Mouse (Mus musculus) kidney, embryonic 15.5 days (tissue): ENCODE results near the gene Rps6ka1. TPM values are rescaled to one million over a fixed set of nuclear protein-coding genes. Genes with fewer than 3 reads are reported as not detected.
A peak's percentile ranks its signal among the peaks of the same experiment; 100 is the strongest.
"Not testable (repeated sequence)": the region's sequence is repeated elsewhere in the genome, so short reads cannot be mapped to it uniquely, and the experiment has no call there.

Experiments
- ATAC-seq: fragments of 200-750 bp; cut with Nextera tagmentation; replicated peaks from 2 replicates; pipeline ENCODE4 v1.8.0; 2017; ENCODE audit warnings: moderate TSS enrichment; ENCODE audit not compliant: low FRiP score
- H3K27ac ChIP-seq: fragments of 300-500 bp; sonication (generic); 2 replicates; pipeline ENCODE4 v1.5.1; 2015; ENCODE audit warnings: mild to moderate bottlenecking, inconsistent platforms
- H3K27me3 ChIP-seq: fragments of 300-500 bp; sonication (generic); 2 replicates; pipeline ENCODE4 v1.6.1; 2015; ENCODE audit warnings: inconsistent platforms
- H3K36me3 ChIP-seq: fragments of 300-500 bp; sonication (generic); 2 replicates; pipeline ENCODE4 v1.6.1; 2015; ENCODE audit warnings: inconsistent platforms
- H3K4me1 ChIP-seq: fragments of 300-500 bp; sonication (generic); 2 replicates; pipeline ENCODE4 v1.6.1; 2015; ENCODE audit warnings: inconsistent platforms
- H3K4me2 ChIP-seq: fragments of 300-500 bp; sonication (generic); 2 replicates; pipeline ENCODE4 v1.6.1; 2015; ENCODE audit warnings: moderate library complexity, mild to moderate bottlenecking, inconsistent platforms
- H3K4me3 ChIP-seq: fragments of 300-500 bp; sonication (generic); replicated peaks from 2 replicates; pipeline ENCODE4 v1.5.1; 2015; ENCODE audit warnings: mild to moderate bottlenecking, inconsistent platforms
- H3K9ac ChIP-seq: fragments of 300-500 bp; sonication (generic); 2 replicates; pipeline ENCODE4 v1.6.1; 2015; ENCODE audit warnings: mild to moderate bottlenecking, inconsistent platforms
- H3K9me3 ChIP-seq: fragments of 300-500 bp; sonication (generic); replicated peaks from 2 replicates; pipeline ENCODE4 v1.6.1; 2016; ENCODE audit warnings: inconsistent platforms
- WGBS: fragments of 180-500 bp; shearing (Covaris S2); methylation state at CpG from one replicate; pipeline ENCODE4 v1.1.7; 2015; ENCODE audit warnings: mixed read lengths; 5-methylcytosine and 5-hydroxymethylcytosine counted together
- polyA plus RNA-seq: library from polyadenylated mRNA; unstranded; fragments of >200 nt; fragmentation: Nextera tagmentation; extraction: Ambion mirVana; gene quantifications from 2 replicates; pipeline ENCODE4 v1.2.1, GENCODE M21; 2015

Rps6ka1 gene
- polyA plus RNA-seq, result 44.5 and 47.5 TPM in 2 replicates

DNA sequence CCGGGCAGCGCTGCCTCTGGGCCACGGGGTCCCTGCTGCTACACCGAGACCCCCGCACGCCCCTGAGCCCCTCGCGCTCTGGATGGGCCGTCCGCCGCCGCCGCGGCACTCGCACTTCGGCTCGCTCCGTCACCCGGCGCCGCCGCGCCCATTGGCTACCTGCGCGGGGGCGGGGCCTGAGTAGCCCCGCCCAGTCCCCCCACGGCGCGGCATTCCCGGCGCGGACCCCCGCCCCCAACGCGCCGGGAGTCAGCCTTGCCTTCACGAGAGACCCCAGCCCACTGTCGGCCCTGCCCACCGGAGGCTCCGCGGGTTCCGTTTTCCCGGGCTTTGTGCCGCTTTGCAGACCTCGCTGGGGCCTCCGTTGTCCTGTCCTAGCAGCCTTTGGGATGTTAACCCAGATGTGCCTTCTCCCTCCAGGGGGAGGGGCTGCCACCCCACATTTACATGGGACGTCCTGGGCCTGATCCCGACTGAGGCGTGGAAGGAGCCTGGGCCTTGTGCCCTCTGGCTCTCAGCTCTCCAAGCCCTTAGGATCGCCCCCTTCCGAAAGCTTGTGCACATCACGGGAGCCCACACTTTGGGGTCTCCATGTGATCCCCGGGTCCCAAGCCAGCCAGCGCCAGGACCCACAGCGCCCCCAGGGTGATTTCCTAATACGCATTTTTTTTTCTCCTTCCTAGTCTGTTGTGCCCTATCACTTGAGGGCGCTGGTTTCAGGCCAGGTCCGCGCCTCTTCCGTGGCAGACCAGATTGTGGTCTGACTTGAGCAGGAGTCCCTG lies at the start of gene Rps6ka1:
Rps6ka1 (minus strand) TSS at position 126 of the 782 bp plus-strand sequence.
- H3K9ac ChIP-seq, result peak within 1 kb of the TSS; percentile 93
- peak; percentile 85 for ATAC-seq
- peak within 1 kb of the TSS; percentile 95 for H3K4me2 ChIP-seq
- peak within 1 kb of the TSS; percentile 86 for H3K4me3 ChIP-seq
- H3K9me3 ChIP-seq, result no peaks in the 10 kb centered on the region
- H3K4me1 ChIP-seq, result peaks cover 30% of the 10 kb centered on the region
- no peaks in the 10 kb centered on the region for H3K27me3 ChIP-seq
- under 1% methylated on average over 61 of the region's 61 CpGs for WGBS
- H3K27ac ChIP-seq, result peak within 1 kb of the TSS; percentile 90
- H3K36me3 ChIP-seq, result no peaks in the 10 kb centered on the region

DNA sequence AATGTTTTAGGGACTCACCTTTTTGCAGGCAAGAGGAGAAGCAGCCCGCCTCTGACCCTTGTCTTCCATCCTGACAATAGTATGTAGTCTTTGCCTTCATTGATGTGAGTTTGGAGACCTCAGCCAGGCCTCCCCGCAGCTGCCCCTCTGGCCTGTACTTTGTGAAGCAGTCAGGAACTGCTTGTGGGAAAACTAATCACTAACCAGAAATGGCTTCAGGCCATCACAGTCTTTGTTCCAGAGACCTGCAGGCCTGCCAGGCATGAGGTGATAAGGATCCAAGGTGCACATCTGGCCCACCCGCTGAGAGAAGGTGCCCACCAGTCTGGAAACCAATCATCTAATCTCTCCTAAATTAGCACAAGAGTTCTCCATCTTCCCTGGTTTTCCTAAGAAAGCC lies 44.2 kb upstream of the Rps6ka1 start:
- Histone ChIP-seq H3K4me1 (peaks cover 18% of the 10 kb centered on the region), H3K27me3 (no peaks in the 10 kb centered on the region), H3K36me3 (no peaks in the 10 kb centered on the region), H3K9ac (no peak overlapping the region), H3K4me3 (no peak overlapping the region), H3K4me2 (no peak overlapping the region), H3K9me3 (no peaks in the 10 kb centered on the region), H3K27ac (no peak overlapping the region)
- no peak for ATAC-seq
- WGBS, result 77% methylated on average over 3 of the region's 3 CpGs

DNA sequence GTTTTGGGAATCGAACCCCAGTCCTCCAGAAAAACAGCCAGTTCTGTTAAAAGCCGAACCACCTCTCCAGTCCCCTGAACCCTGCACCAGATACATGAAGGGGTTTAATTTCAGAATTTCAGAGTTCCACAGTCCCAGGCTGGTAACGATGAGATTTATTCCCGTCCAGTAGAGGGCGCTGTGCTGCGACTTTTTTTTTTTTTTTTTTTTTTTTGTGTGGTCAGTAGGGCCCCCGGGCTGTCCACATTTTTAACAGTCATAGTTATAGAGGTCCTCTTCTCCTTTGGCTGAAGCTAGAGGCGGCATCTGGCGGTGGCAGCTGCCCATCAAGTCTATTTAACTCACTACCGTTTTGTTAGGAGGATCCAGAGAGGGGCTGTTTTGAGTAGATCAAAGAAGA lies 43.8 kb upstream of the Rps6ka1 start:
- Histone ChIP-seq H3K27me3 (no peaks in the 10 kb centered on the region), H3K4me3 (no peak overlapping the region), H3K4me1 (peaks cover 18% of the 10 kb centered on the region), H3K36me3 (no peaks in the 10 kb centered on the region), H3K9ac (no peak overlapping the region), H3K27ac (no peak overlapping the region), H3K9me3 (no peaks in the 10 kb centered on the region), H3K4me2 (no peak overlapping the region)
- ATAC-seq, result no peak
- 17% methylated on average over 10 of the region's 10 CpGs for WGBS

DNA sequence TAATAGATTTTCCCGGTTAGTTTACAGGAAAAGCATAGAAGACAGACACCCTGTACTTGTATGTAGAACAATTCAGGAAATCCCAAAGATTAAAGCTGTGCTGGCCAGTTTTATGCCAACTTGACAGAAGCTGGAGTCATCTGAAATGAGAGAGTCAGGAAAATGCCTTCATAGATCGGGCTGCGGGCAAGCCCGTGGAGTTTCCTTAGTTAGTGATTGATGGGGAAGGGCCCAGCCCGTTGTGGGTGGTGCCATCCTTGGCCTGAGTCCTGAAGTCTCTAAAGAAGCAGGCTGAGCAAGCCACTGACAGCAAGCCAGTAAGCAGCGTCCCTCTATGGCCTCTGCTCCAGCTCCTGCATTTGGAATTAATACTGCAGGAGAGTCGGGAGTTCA lies 41.7 kb upstream of the Rps6ka1 start:
- WGBS, result 15% methylated on average over 7 of the region's 7 CpGs
- ATAC-seq, result no peak

DNA sequence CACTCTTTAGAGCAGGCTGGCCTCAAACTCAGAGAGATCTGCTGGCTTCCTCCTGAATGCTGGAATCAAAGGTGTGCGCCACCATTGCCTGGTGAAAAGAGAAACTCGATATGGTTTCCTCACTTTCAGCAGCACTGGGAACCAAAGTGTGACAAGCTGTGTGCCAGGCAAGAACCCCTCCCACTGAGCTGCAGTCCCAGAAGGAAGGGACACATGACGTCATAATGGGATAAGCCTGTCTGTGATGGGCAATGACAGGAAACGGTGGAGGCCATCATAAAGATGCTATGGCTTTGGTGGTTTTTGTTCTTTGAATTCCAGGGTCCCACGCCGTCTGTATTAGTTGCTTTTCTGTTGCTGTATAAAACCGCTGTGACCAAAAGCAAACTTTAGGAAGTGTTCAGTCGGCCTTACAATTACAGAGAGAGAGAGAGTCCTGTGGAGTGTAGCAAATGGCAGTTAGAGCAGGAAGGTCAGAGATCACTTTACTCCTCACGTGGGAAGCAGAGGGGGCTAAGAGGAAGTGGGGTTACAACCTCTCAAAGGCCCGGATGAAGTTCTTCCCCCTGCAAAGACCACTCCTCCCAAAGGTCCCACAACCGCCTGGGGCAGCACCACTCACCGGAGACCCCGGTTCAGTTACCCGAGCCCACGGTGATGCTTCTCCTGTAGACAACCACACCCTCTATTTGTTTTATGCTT lies 41.1 kb upstream of the Rps6ka1 start:
- Histone ChIP-seq H3K4me1 (peaks cover 18% of the 10 kb centered on the region), H3K4me3 (peak overlapping the region; percentile 16), H3K27me3 (no peaks in the 10 kb centered on the region), H3K4me2 (peak overlapping the region; percentile 46), H3K9me3 (no peaks in the 10 kb centered on the region), H3K36me3 (no peaks in the 10 kb centered on the region), H3K27ac (peak overlapping the region; percentile 78), H3K9ac (0 out of 2 replicates have a peak overlapping the region, but pooled peaks have one; percentile 17)
- WGBS, result 24% methylated on average over 15 of the region's 15 CpGs
- 0 out of 2 replicates have a peak, but pooled peaks have one; percentile 25 for ATAC-seq

More for the DNA sequence above, 41.7 kb upstream of the Rps6ka1 start:
- Histone ChIP-seq H3K9ac (0 out of 2 replicates have a peak overlapping the region, but pooled peaks have one; percentile 17), H3K27ac (peak overlapping the region; percentile 78), H3K36me3 (no peaks in the 10 kb centered on the region), H3K27me3 (no peaks in the 10 kb centered on the region), H3K9me3 (no peaks in the 10 kb centered on the region), H3K4me2 (peak overlapping the region; percentile 46), H3K4me1 (peaks cover 18% of the 10 kb centered on the region), H3K4me3 (peak overlapping the region; percentile 16; the same call in 1 of the 2 replicates)

DNA sequence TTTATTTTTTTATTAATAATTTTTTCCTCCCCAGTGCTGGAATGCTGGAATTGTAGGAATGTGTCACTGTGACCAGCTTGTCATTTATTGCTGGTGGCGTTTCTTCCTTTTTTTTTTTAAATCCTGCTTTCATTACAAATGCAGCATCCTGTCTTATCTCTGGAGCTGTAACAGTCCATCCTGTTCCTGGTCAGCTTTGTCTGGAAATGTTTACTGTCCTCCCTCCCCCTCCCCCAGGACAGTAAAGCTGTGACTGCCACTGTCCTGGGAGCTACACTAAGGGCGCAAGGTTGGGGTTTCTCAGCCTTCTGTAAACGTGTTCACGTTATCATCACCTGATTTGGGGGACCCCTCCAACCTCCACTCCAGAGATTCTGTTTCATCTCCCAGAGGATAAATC lies 37.6 kb upstream of the Rps6ka1 start:
- no peak for ATAC-seq
- Histone ChIP-seq H3K4me3 (no peak overlapping the region), H3K4me1 (peaks cover 12% of the 10 kb centered on the region), H3K36me3 (no peaks in the 10 kb centered on the region), H3K9ac (no peak overlapping the region), H3K27me3 (no peaks in the 10 kb centered on the region), H3K9me3 (no peaks in the 10 kb centered on the region), H3K27ac (no peak overlapping the region), H3K4me2 (no peak overlapping the region)
- 69% methylated on average over 4 of the region's 4 CpGs for WGBS

DNA sequence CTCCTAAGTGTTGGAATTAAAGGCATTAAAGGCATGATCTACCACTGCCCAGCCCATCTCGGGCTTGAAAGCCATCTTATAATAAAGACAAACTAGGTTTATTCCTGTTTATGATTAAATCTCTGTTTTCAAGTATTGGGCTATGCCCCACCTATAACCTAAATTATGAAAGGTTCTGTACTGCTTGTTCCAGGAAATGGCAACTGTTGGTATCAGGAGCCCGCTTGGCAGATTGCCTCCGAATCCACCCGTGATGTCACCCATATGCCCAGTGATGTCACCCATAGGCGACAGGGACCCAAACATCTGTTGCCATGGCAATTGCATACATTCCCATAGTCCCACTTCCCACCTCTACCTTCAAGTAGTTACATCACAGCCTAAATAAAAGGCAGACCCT lies 36.1 kb upstream of the Rps6ka1 start:
- H3K4me1 ChIP-seq, result peaks cover 5% of the 10 kb centered on the region
- H3K9ac ChIP-seq, result no peak overlapping the region
- ATAC-seq, result no peak
- 91% methylated on average over 5 of the region's 5 CpGs for WGBS
- no peaks in the 10 kb centered on the region for H3K9me3 ChIP-seq
- H3K4me3 ChIP-seq, result no peak overlapping the region
- H3K4me2 ChIP-seq, result no peak overlapping the region
- H3K36me3 ChIP-seq, result no peaks in the 10 kb centered on the region
- H3K27me3 ChIP-seq, result no peaks in the 10 kb centered on the region
- no peak overlapping the region for H3K27ac ChIP-seq

DNA sequence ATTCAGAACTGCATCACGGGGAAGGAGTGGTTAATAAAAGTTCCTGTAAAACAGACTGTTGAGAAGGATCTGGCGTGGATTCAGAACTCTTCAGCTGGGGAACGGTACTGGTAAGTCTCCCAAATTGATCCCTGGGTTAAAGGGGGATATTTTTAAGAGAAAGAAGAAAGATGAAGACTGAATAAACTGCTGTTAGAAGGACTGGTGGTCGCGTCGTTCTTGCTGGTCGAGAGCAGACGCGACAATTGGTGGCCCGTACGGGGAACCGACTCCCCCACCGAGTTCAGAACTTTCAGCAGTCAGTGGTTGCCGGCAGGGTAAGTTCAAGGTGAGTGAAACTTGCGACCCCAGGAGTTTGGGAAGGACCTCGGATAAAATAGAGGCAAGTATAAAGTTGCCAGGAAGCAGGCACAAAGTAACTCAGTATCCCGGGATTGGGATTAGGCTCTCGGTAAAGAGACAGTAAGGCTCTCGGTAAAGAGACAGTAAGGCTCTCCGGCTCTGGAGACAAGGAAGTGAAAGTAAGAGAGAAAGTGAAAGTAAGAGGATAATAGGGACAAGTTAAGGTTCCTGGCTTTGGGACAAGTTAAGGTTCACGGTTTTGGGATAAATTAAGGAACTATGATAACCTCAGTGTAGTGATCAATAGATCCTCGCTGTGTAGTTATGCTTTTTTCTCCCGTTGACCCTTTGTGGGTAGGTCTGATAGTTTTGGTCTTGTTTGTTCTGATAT lies 30.7 kb upstream of the Rps6ka1 start:
- H3K9me3 ChIP-seq, H3K36me3 ChIP-seq, ATAC-seq, H3K4me3 ChIP-seq, H3K27me3 ChIP-seq, H3K4me1 ChIP-seq, H3K4me2 ChIP-seq, H3K27ac ChIP-seq, H3K9ac ChIP-seq: not testable (repeated sequence)
- 91% methylated on average over 22 of the region's 23 CpGs for WGBS

DNA sequence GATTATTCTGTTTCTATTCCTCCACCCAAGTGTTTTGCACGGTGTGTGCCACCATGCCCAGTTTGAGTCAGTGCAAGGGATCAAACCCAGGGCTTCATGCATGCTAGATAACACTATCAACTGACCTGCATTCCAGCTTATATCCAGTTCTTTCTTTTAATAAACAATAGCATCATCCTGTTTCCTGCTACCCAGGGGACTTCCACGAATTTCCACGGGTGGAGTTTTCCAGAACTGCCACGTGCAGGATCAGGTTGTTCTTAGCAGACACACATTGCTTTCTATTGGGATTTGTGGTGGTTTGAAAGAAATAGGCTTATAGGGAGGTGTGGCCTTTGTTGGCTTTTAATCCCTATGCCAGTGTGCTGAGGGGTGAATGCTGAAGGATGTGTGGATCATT lies 24.4 kb upstream of the Rps6ka1 start:
- ATAC-seq, result no peak
- H3K4me1 ChIP-seq, result peaks cover 20% of the 10 kb centered on the region
- H3K27ac ChIP-seq, result 0 out of 2 replicates have a peak overlapping the region, but pooled peaks have one; percentile 98
- whole genome bisulfite sequencing, result 86% methylated on average over 4 of the region's 4 CpGs
- no peaks in the 10 kb centered on the region for H3K9me3 ChIP-seq
- no peaks in the 10 kb centered on the region for H3K27me3 ChIP-seq
- no peak overlapping the region for H3K9ac ChIP-seq
- no peak overlapping the region for H3K4me3 ChIP-seq
- H3K4me2 ChIP-seq, result no peak overlapping the region
- no peaks in the 10 kb centered on the region for H3K36me3 ChIP-seq

DNA sequence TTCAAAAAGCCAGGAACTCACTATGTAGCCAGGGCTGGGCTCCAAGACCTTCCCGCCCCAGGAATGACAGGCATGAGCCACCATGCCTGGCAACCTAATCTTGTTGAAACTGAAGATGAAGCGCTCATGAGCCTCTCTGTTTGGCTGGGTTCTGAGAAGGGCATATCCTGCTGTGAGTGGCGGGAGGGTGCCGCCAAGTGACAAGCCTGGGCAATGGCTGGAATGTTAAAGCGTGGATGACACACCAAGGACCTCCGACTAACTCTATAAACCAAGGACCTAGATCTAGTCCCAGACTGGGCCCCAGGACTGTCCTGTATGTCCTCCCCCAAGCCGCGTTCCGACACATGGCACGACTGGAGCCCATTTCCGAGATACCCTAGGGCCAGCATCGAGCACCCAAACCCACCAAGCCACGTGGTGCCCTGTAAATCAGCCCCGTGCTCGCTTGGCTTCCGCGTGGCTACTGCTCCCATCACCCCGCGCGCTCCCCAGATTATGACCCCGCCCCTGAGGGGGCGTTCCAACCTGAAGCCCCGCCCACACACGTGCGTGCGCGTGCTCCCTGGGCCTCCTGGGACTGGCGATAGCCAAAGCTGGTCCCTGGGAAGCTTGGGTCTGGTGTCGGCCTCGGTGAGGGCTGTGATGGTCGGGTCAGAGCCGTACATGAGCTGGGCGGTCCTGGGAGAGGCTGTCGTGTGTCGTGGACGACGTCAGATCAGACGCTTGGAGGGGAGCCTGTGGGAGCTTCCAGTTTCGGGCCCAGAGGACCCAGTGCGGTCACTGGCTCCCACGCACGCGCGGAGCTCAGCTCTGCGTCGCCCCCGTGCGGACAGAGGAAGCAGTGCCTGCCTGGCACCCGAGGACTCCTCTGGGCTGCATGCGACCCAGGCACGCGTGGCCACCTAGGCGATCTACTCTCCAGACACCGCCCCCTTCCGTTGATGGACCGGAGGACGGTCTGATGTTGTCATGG lies 22.9 kb upstream of the Rps6ka1 start:
- H3K36me3 ChIP-seq, result no peaks in the 10 kb centered on the region
- no peaks in the 10 kb centered on the region for H3K9me3 ChIP-seq
- ATAC-seq, result peak; percentile 97
- peaks cover 20% of the 10 kb centered on the region for H3K4me1 ChIP-seq
- H3K4me2 ChIP-seq, result peak overlapping the region; percentile 84
- peak overlapping the region; percentile 56 for H3K9ac ChIP-seq
- peak overlapping the region; percentile 98 for H3K27ac ChIP-seq
- no peaks in the 10 kb centered on the region for H3K27me3 ChIP-seq
- WGBS, result under 1% methylated on average over 57 of the region's 57 CpGs
- H3K4me3 ChIP-seq, result peak overlapping the region; percentile 65

DNA sequence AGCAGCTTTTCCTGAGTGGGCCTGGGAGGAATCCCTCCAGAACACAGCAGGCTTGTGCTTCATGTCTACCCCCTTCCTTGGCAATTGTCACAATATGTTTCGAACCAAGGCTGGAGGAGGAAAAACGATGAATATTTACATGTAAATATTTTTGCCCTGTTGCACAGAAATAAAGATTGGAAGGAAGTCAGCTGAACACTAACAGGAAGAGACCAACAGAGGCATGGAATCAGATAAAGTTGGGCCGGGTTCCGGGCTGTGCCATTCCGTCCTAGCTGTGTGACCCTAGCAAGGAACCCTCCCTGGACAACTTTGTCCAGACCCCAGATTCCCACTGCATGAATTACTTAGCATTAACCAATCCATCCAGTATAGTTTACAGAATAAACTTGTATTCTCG lies 20.5 kb upstream of the Rps6ka1 start:
- Histone ChIP-seq H3K4me2 (no peak overlapping the region), H3K4me3 (no peak overlapping the region), H3K9ac (no peak overlapping the region), H3K9me3 (no peaks in the 10 kb centered on the region), H3K36me3 (no peaks in the 10 kb centered on the region), H3K27ac (no peak overlapping the region), H3K4me1 (peaks cover 20% of the 10 kb centered on the region), H3K27me3 (no peaks in the 10 kb centered on the region)
- ATAC-seq, result no peak
- WGBS, result 83% methylated on average over 6 of the region's 6 CpGs
